Mouse (Mus musculus) ZHBTc4 (cell line): ENCODE results near the gene Mfap4.

Experiments used
- DNase-seq: peaks from one replicate; pipeline ENCODE4 v3.0.0-alpha.2; 2011; ENCODE audit warnings: low read depth, low spot score

The Mfap4 gene

DNA sequence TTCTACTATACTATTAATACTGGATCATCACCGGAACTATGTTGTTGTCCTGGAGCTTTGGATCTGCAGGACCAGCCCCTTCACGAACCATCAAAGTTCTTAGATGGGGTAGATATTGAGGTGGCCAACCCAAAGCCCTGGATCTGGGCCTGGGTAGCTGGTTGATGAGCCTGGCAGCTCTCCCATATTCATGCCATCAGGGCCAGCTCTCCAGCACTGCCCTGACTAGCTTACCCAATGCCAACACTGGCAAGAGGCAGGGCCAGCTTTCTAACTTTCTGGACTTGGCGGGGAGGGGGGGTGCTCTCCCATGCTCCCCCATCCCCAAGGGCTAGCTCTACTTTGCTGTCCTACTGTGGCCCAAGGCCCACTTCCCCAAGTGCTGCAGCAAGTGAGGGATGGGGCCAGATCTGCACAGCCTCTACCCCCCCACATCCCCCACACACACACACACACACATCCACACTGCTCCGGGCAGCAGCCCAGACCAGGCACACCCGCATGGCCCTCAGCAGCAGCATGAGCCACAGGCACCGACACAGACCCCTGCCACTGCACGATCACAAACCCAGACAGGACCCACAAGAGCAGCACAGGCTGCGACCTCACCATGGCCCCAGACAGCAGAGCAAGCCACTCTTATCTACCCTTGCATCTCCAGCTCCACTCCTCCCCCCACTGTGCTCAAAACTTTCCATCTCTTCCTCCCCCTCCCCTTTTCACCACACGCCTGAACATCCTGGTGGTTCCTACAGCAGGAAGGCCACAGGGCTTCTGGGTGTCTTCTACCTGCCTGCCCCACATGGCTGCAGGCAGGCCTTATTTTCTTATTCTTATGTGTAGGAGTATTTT is 3.8 kb upstream of the Mfap4 start:
- no peak for DNase-seq

DNA sequence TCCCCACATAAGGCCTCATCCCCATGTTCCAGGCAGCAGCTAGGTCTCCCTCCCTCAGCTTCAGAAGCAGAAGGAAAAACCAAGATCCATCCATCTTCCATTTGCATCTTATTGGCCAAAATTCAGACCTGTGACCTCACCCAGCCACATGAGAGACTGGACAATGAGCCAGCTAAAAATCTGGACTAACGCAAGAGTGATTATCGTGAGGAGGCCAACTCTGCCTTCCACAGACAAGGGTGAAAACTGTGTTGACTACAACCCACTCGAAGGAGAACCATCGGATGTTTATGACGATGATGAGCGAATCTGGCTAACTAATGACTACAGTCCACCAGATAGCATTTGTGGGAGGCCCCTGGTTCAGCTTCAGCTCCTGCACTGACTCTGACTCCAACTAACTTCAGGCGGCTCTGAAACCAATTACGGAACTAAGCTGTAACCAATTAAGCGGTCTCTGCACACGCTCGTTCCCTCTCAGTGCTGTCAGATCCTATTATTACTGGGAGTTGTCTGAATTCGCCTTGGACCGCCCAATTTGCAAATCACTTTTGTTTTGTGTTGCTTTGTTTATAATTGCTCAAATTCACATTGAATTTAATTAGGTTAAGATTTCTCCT is 1.9 kb upstream of the Mfap4 start:
- no peak for DNase-seq

DNA sequence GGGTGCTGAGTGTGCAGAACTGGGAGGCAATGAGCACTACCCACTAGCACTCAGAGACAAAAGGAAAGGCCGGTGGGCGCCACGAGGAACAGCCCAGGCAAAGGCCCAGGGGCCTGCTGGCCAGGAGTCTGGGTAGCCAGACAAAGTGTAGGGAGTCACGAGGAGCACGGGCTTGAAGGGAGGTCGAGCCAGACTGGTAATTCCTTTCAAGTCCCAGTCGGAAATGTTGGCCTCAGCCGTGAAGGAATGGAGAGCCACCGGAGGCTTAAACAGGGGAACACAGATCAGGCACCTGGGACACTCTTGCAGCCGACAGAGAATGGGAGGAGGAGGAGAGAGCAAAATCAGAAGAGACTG is 997 bp upstream of the Mfap4 start:
- DNase-seq = no peak

DNA sequence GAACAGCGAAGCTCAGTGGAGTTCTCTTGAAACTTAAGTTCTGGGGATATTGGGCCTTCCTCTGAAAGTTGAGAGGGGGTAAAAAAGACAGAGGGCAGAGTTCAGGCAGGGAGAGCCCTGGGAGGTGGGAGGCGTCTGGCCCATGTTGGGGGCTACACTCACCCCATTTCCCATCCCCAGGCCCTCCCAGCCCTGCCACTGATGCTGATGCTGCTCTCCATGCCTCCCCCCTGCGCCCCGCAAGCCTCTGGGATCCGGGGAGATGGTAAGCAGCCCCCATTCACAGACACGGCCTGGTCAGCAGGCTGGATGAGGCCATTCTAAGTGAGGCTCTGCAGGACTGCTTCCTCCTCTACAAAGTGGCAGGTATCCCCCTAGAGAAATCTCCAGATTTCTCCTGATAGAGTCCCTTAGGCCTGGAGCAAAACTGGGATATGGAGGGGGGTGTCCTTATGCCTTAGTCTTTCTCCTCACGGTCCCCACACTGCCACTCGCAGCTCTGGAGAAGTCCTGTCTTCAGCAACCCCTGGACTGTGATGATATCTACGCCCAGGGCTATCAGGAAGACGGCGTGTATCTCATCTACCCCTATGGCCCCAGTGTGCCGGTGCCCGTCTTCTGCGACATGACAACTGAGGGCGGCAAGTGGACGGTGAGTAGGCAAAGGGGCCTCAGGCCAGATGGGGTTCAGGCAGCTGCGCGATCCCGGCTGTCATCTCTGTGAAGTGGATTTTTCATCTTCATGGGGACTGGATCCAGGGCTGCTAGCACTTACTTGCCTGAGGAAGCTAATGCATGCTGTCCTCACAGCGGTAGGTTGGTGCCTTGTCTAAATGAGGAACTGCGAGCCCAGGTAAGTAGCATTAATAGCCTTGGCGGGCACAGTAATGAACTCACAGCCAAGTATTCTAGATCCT is 568 bp downstream of the Mfap4 start:
- DNase-seq = no peak

DNA sequence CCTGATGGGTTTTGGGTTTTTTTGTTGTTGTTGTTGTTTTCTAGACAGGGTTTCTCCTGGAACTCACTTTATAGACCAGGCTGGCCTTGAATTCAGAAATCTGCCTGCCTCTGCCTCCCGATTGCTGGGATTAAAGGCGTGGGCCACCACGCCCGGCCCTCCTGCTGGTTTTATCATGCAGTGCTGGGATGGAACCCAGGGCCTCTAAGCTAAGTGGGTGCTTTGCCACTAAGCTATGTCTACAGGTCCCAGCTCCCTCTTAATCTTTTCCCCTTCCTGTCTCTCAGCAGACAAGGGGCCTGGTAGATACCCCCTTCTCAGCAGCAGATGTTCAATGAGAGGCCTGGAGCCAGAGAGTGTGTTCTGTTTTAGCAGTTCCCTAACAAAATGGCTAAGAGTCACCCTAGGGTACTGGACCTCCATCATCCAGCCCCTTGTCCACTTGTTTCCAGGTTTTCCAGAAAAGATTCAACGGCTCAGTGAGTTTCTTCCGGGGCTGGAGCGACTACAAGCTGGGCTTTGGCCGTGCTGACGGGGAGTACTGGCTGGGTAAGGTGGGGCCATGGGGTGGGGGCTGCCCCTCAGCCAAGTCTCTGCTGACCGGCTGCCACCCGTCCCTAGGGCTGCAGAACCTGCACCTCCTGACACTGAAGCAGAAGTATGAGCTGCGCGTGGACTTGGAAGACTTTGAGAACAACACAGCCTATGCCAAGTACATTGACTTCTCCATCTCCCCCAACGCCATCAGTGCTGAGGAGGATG is 1.4 kb downstream of the Mfap4 start:
- DNase-seq = no peak

DNA sequence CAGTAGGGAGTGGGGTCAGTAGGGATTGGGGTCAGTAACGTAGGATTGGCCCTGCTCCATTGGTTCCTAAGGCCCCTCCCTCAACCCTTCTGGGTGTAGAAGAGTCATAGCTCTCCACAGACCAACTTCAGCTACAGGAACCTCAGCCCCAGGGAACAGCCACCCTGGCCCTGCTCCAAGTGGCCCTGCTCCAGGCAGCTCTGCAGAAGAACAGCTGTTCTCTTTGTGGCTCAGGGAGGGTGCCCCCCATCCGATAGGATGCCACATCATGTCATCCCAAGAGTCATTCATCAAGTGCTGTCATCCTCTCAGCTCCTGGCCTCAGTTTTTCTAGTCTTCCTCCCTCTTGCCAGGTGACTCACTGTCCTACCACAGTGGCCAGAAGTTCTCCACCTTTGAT is 2.2 kb downstream of the Mfap4 start:
- DNase-seq = no peak

GRCm38 (mm10) chr11:61487936-61488335 is 2.7 kb downstream of the Mfap4 start:
- peak; percentile 40 for DNase-seq

GRCm38 (mm10) chr11:61489085-61489484 is 3.9 kb downstream of the Mfap4 start:
- no peak for DNase-seq

DNA sequence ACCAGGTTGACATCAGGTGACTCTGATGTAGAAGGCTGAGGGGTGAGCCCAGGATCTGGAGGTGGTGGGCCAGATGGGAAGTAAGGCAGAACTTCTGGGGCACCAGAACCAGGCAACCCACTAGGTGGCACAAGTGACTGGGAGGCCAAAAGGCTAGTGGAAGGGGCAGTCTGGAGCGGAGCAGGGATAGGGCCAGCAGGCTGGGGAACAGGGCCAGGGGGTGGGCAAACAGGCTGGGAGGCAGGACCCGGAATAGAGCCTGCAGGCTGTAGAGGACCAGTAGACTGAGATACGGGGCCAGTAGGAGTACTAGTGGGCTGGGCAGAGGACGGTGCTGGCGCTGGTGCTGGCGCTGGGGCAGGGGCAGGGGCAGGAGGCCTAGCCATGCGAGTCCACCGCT is 4.6 kb downstream of the Mfap4 start:
- no peak for DNase-seq

DNA sequence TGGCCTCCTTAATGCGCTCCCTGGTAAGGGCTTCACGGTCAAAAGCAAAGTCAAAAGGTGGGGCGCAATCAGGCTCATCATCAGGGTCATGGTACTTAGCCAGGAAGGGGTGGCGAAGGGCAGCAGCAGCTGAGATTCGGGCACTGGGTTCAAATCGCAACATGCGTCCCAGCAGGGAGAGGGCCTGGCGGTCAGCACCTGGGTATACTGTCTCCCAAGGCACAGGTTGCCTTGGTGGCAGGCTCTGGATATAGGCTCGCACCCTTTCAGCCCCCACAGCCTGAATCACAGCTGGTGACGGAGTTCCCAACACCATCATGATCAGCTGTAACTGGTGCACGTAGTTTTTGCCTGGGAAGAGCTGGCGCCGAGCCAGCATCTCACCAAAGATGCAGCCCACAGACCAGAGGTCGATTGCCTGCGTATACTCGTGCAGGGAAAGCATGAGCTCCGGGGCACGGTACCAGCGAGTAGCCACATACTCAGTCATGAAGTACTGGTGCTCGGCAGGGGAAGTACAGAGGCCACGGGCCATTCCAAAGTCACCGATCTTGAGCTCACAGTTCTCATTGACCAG is 5.8 kb downstream of the Mfap4 start:
- DNase-seq = no peak

GRCm38 (mm10) chr11:61492749-61493401 is 7.6 kb downstream of the Mfap4 start:
- no peak for DNase-seq

GRCm38 (mm10) chr11:61493525-61494128 is 8.4 kb downstream of the Mfap4 start:
- peak; percentile 37 for DNase-seq

DNA sequence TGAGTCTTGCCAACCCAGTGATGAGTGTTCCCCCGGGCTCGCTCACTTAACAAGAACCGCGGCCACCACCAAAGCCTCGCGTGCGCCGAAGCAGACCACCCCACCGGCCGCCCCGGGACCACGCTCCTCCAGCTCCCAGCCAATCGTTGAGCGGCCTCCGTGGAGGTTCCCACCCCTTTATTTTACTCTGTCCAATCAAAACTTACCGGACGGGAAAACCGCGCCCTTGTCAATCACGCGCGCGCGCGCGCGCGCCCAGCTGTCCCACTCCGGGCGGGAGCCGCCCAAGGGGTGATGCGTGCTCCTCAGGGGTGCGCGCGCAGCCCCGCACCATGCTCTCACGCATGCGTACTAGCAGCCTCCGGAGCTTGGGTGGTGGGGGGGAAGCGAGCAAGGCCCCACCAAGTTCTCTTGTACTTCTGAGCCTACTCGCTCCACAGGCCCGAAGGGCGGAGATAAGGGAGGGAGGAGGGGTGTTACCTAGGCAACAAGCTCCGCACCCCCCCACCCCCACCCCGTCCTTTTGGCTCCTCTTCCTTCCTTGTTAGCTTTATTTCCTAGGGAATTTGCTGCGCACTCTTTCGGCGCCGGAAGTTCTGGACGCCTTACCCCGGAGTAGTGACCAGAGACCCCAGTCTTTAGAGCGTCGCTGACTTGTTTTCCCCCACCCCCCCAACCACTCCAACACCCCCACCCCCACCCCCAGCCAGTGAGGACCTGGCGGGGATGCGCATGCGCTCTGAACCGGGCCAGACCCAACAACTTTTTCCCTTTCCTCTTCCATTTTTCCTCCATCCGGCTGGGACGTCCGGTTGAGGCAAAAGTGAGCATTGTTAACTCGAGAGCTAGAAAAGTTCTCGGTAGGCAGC is 9.1 kb downstream of the Mfap4 start, which contains the start of gene Mapk7:
Gene Mapk7 (minus strand): TSS at position 278 of the 869 bp plus-strand sequence.
- DNase-seq = peak; percentile 100

DNA sequence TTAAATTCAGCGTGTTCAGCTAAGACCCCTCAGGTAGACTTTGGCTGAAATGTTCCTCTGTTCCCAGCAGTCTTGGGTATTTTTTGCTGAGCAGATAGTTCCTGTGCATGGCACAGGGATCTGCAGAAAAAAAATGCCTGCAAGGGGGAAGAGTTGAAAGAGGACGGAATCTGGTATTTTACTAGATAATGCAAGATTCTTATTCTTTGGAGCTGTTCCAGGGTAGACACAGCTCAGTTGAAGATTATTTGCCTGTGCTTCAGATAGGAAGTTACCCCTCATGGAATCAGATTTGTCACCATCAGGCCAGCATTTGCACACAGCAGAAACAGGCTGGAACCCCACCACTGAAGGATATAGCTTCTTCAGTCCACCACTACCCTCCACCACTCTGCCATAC is 10.3 kb downstream of the Mfap4 start:
- no peak for DNase-seq

GRCm38 (mm10) chr11:61497490-61497889 is 12.3 kb downstream of the Mfap4 start:
- DNase-seq = no peak

GRCm38 (mm10) chr11:61498736-61499504 is 13.7 kb downstream of the Mfap4 start:
- peak; percentile 67 for DNase-seq

DNA sequence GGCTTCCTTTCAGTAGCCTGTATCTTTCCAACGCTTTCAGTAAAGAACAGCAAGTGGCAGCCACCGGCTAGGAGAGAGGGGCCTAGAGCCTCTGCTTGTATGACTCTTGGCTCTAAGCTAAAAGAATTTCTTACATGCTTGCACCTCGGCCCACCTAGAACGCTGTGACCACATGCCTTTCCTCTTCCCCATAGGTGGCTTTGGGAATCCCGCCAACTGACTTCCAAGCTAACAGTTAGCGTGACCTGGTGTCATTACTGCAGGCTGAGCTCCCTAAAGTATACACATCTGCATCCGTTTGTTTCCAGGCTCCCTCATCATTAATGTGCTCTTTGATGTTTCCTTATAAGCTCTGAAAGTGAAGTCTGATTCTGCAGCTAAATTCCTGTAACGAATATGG is 18.7 kb downstream of the Mfap4 start:
- DNase-seq = no peak

DNA sequence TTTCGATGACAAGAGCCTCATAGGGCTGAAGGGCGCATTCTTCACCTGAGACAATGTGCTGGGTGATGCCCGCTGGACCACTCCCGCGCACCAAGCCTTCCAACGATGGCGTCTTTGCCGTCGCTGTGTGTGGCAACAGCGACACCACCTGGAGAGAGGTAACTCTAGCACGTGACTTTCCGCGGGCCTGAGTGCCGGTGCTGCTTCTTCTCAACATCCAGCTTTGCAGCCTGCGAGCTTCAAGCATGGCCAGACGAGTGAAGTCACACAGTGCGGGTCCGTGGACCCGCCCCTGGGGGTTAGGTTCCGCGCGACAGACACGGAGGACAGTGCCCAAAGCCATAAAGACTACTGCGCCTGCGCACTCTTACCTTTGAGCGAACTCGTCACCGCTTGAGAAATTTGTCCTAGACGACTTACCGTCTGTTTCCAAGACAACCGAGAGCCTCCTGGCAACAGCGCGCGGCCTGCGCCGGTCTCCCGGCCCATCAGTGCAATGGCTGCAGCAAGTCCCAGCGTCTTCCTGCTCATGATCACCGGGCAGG is 19.6 kb downstream of the Mfap4 start, which contains the start of gene B9d1:
Gene B9d1 (plus strand): TSS at position 432 of the 545 bp plus-strand sequence.
- peak; percentile 98 for DNase-seq
